Mouse (Mus musculus): ENCODE results near the gene Olfr1284.
"Not testable (repeated sequence)": the region's sequence is repeated elsewhere in the genome, so short reads cannot be mapped to it uniquely, and the experiment has no call there.

Olfr1284 gene

GRCm38 (mm10) chr2:111375222-111375621 lies at the start of gene Olfr1284:
Olfr1284 (plus strand) TSS chr2:111375522.
- DNase-seq (ENCODE audit: low spot score in 2 of 2): no peak

GRCm38 (mm10) chr2:111326220-111326619 lies 49.1 kb upstream of the Olfr1284 start, which contains the start of gene Olfr1281:
Olfr1281 (plus strand) TSS chr2:111326520.
- DNase-seq (ENCODE audit: low spot score in 2 of 2): no peak

GRCm38 (mm10) chr2:111333721-111334120 lies 41.6 kb upstream of the Olfr1284 start:
- DNase-seq (ENCODE audit: low spot score in 2 of 2): not testable (repeated sequence)

GRCm38 (mm10) chr2:111335976-111336375 lies 39.3 kb upstream of the Olfr1284 start, which contains the start of gene Olfr1282:
Olfr1282 (minus strand) TSS chr2:111336076.
- no peak for DNase-seq (ENCODE audit: low spot score in 2 of 2)

GRCm38 (mm10) chr2:111366490-111366889 lies 8.8 kb upstream of the Olfr1284 start, which contains the start of gene Olfr1283:
Olfr1283 (plus strand) TSS chr2:111366790.
- DNase-seq (ENCODE audit: low spot score in 2 of 2): no peak

GRCm38 (mm10) chr2:111422931-111423330 lies 47.6 kb downstream of the Olfr1284 start, which contains the start of gene Olfr1286:
Olfr1286 (minus strand) TSS chr2:111423115.
- DNase-seq (ENCODE audit: low spot score in 2 of 2): no peak

Data from frontal cortex, postnatal 14 days (tissue).